Mouse (Mus musculus) midbrain, embryonic 16.5 days (tissue): ENCODE measurements at regions not wholly inside any gene's neighbourhood (a gene's known extent, or its start where the extent isn't known, plus 50 kb on each side); places are given as distances from the start of the nearest gene placed in this dataset.

Experiments used
- ATAC-seq: fragments of 200-750 bp; cut with Nextera tagmentation; 2 replicates; pipeline ENCODE4 v1.8.0; 2017; ENCODE audit warnings: moderate TSS enrichment
- H3K27ac ChIP-seq: fragments of 300-500 bp; sonication (generic); 2 replicates; pipeline ENCODE4 v1.5.1; 2014; ENCODE audit warnings: mild to moderate bottlenecking, low read length, mixed read lengths
- H3K27me3 ChIP-seq: fragments of 300-500 bp; sonication (generic); 2 replicates; pipeline ENCODE4 v1.6.1; 2014; ENCODE audit warnings: low read depth, low read length, mixed read lengths; ENCODE audit not compliant: control insufficient read depth, insufficient read depth
- H3K36me3 ChIP-seq: fragments of 300-500 bp; sonication (generic); 2 replicates; pipeline ENCODE4 v1.6.1; 2014; ENCODE audit warnings: mild to moderate bottlenecking, low read length, moderate library complexity, mixed read lengths; ENCODE audit not compliant: control insufficient read depth, insufficient read depth
- H3K4me1 ChIP-seq: fragments of 300-500 bp; sonication (generic); 2 replicates; pipeline ENCODE4 v1.6.1; 2014; ENCODE audit warnings: mild to moderate bottlenecking, low read length, mixed read lengths; ENCODE audit not compliant: control insufficient read depth, insufficient read depth
- H3K4me2 ChIP-seq: fragments of 300-500 bp; sonication (generic); 2 replicates; pipeline ENCODE4 v1.6.1; 2014; ENCODE audit warnings: mild to moderate bottlenecking, low read length, mixed read lengths
- H3K4me3 ChIP-seq: fragments of 300-500 bp; sonication (generic); 2 replicates; pipeline ENCODE4 v1.5.1; 2014; ENCODE audit warnings: low read depth, mild to moderate bottlenecking, low read length, moderate library complexity, mixed read lengths
- H3K9ac ChIP-seq: fragments of 300-500 bp; sonication (generic); 2 replicates; pipeline ENCODE4 v1.6.1; 2014; ENCODE audit warnings: low read depth, low read length, mixed read lengths
- H3K9me3 ChIP-seq: fragments of 300-500 bp; sonication (generic); replicated peaks from 2 replicates; pipeline ENCODE4 v1.6.1; 2014; ENCODE audit warnings: mild to moderate bottlenecking, low read length, mixed read lengths; ENCODE audit not compliant: control insufficient read depth, poor library complexity, severe bottlenecking
- WGBS: fragments of 180-500 bp; shearing (Covaris S2); extraction: QIAGEN DNeasy Blood & Tissue Kit; methylation state at CpG from one replicate; pipeline ENCODE4 v1.1.7; 2014; 5-methylcytosine and 5-hydroxymethylcytosine counted together

- no peaks in the 10 kb centered on the region for H3K9me3 ChIP-seq
- no peak overlapping the region for H3K4me2 ChIP-seq
- no peak overlapping the region for H3K27ac ChIP-seq
- WGBS, result 83% methylated on average over 5 of the region's 5 CpGs
- H3K4me3 ChIP-seq, result no peak overlapping the region
- H3K36me3 ChIP-seq, result no peaks in the 10 kb centered on the region
- H3K27me3 ChIP-seq, result no peaks in the 10 kb centered on the region
- no peak overlapping the region for H3K9ac ChIP-seq
- no peaks in the 10 kb centered on the region for H3K4me1 ChIP-seq
- peak; percentile 85; the same call in 1 of the 2 replicates for ATAC-seq
Measured at GRCm38 (mm10) chr1:66099562-66100444, 75.3 kb upstream of the Map2 start.

GRCm38 (mm10) chr1:66101419-66101818 lies 73.7 kb upstream of the Map2 start:
- Histone ChIP-seq H3K9me3 (no peaks in the 10 kb centered on the region), H3K27me3 (no peaks in the 10 kb centered on the region), H3K36me3 (no peaks in the 10 kb centered on the region), H3K4me1 (no peaks in the 10 kb centered on the region), H3K9ac (no peak overlapping the region), H3K4me3 (no peak overlapping the region), H3K27ac (no peak overlapping the region), H3K4me2 (no peak overlapping the region)
- 35% methylated on average over 2 of the region's 2 CpGs for WGBS
- ATAC-seq, result no peak

GRCm38 (mm10) chr1:66104493-66104892 lies 70.6 kb upstream of the Map2 start:
- no peaks in the 10 kb centered on the region for H3K4me1 ChIP-seq
- no peaks in the 10 kb centered on the region for H3K9me3 ChIP-seq
- 34% methylated on average over 1 of the region's 1 CpGs for WGBS
- no peak overlapping the region for H3K4me2 ChIP-seq
- no peaks in the 10 kb centered on the region for H3K27me3 ChIP-seq
- no peaks in the 10 kb centered on the region for H3K36me3 ChIP-seq
- H3K4me3 ChIP-seq, result no peak overlapping the region
- peak; percentile 32; the same call in 1 of the 2 replicates for ATAC-seq
- no peak overlapping the region for H3K9ac ChIP-seq
- H3K27ac ChIP-seq, result no peak overlapping the region

- no peak for ATAC-seq
- no peaks in the 10 kb centered on the region for H3K36me3 ChIP-seq
- H3K4me1 ChIP-seq, result no peaks in the 10 kb centered on the region
- no peaks in the 10 kb centered on the region for H3K27me3 ChIP-seq
- no peak overlapping the region for H3K9ac ChIP-seq
- H3K4me2 ChIP-seq, result no peak overlapping the region
- WGBS, result 87% methylated on average over 4 of the region's 5 CpGs
- no peak overlapping the region for H3K27ac ChIP-seq
- no peak overlapping the region for H3K4me3 ChIP-seq
- no peaks in the 10 kb centered on the region for H3K9me3 ChIP-seq
Measured at GRCm38 (mm10) chr1:66105206-66105605, 69.9 kb upstream of the Map2 start.

- H3K4me3 ChIP-seq, result no peak overlapping the region
- H3K4me1 ChIP-seq, result no peaks in the 10 kb centered on the region
- H3K36me3 ChIP-seq, result no peaks in the 10 kb centered on the region
- H3K9ac ChIP-seq, result no peak overlapping the region
- no peak for ATAC-seq
- 88% methylated on average over 3 of the region's 3 CpGs for WGBS
- H3K27me3 ChIP-seq, result no peaks in the 10 kb centered on the region
- H3K4me2 ChIP-seq, result no peak overlapping the region
- no peaks in the 10 kb centered on the region for H3K9me3 ChIP-seq
- no peak overlapping the region for H3K27ac ChIP-seq
Measured at GRCm38 (mm10) chr1:66108051-66108450, 67.0 kb upstream of the Map2 start.

- H3K9me3 ChIP-seq, result no peaks in the 10 kb centered on the region; the same call in 1 of the 2 replicates
- H3K36me3 ChIP-seq, result no peaks in the 10 kb centered on the region
- H3K4me2 ChIP-seq, result no peak overlapping the region
- ATAC-seq, result no peak
- H3K27me3 ChIP-seq, result no peaks in the 10 kb centered on the region
- no peaks in the 10 kb centered on the region for H3K4me1 ChIP-seq
- no peak overlapping the region for H3K27ac ChIP-seq
- no peak overlapping the region for H3K9ac ChIP-seq
- no peak overlapping the region for H3K4me3 ChIP-seq
- 68% methylated on average over 1 of the region's 1 CpGs for WGBS
Measured at GRCm38 (mm10) chr1:66113916-66114315, 61.2 kb upstream of the Map2 start.

GRCm38 (mm10) chr1:66115330-66115729 lies 59.7 kb upstream of the Map2 start:
- Histone ChIP-seq H3K9ac (no peak overlapping the region), H3K4me1 (no peaks in the 10 kb centered on the region), H3K9me3 (no peaks in the 10 kb centered on the region; the same call in 1 of the 2 replicates), H3K4me2 (no peak overlapping the region), H3K36me3 (no peaks in the 10 kb centered on the region), H3K4me3 (no peak overlapping the region), H3K27ac (no peak overlapping the region), H3K27me3 (no peaks in the 10 kb centered on the region)
- no peak for ATAC-seq
- 36% methylated on average over 3 of the region's 3 CpGs for WGBS
